Mouse (Mus musculus): Measurements from ENCODE around the gene Kctd2. TPM values are rescaled to one million over a fixed set of nuclear protein-coding genes. Genes with fewer than 3 reads are reported as not detected.

Kctd2 gene
- polyA plus RNA-seq, 1 experiment from 2014 or later: 9.3 TPM

DNA sequence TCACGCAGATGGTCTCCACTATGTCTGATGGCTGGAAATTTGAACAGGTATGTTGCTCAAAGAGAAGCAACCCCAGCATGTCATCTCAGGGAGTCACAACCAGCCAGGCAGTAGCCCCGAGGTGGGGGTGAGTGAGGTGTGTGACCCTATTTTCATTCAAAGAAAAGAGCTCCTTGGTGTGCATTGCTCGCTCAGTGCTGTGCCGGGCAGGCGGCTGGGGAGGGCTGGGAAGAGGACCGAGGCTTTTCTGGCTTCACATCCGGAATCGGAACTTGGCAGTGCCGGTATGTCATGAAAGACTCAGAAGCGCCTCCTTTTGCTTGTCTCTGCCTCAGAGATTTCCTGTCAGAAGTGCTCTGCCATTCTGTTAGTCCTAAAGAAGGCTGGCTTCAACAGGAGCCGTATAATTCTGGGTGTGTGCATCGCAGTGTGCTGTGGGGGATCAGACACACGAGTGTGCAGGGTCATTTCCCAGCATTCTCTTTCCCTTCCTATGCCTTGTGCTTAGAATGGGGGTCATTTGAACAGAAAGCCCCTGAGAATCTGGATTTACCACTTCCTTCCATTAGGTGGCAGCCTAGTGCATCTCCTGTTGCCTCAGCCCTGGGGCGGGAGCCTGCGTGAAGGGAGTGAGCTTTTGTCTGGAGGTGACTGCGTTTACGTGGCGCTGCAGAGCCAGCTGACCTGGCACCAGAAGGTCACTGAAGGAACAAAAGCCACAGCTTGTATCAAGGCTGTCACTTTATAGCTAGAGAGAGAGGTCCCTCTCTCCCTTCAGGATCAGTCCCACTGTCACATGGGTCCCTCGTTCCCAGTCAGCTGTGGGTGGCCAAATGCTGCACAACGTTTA is 7.8 kb downstream of the Kctd2 start:
- no peaks in the 10 kb centered on the region for H3K27me3 ChIP-seq (replicated peaks)
- peak overlapping the region; percentile 34; the same call in 1 of the 2 replicates for H3K4me2 ChIP-seq
- peaks cover 62% of the 10 kb centered on the region for H3K36me3 ChIP-seq
- peak overlapping the region; percentile 27; the same call in 1 of the 2 replicates for H3K9ac ChIP-seq
- H3K4me1 ChIP-seq: peaks cover 10% of the 10 kb centered on the region; the same call in 1 of the 2 replicates
- no peak overlapping the region for H3K27ac ChIP-seq
- ATAC-seq: peak; percentile 42; the same call in 1 of the 2 replicates
- no peaks in the 10 kb centered on the region for H3K9me3 ChIP-seq (replicated peaks)
- H3K4me3 ChIP-seq: no peak overlapping the region
- 39% methylated on average over 20 of the region's 20 CpGs for WGBS (ENCODE audit: insufficient replicate concordance)

DNA sequence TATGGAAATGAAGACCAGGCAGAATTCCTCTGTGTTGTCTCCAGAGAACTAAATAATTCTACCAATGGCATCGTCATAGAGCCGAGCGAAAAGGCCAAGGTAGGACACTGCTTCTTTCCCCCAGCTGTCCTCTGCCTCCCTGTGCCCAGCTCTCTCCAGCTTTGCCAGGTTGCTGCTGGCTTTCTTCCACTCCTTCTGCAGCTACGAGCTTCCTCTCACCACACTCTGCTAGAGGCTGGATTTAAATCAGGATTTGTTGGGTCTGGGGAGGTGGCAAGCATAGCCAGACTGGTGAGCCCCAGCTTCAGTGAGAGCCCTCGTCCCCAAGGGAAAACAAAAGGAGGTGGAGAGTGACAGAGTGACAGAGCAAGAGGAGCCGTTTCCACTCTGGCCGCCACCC is 9.4 kb downstream of the Kctd2 start:
- ATAC-seq: no peak

DNA sequence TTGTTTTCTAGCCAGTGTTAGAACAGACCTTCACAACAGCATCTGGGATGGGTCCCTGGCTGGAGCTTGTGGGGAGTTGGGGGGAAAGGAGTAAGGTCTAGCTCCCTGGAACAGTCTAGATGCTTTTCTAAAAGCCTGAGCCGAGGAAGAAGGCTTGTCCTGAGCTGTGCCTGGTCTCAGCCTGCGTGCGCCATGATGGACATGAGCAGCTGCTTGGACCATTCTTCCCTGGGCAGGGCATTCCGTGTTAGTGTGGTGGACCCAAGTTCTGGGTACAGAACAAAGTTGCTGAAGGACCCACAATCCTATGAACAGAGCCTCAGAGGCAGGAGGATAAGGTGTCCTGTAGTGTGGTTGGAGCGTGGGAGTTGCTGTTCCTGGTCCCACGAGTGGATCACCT is 10.6 kb downstream of the Kctd2 start:
- peaks cover 52% of the 10 kb centered on the region for H3K36me3 ChIP-seq

More for the DNA sequence above, 9.4 kb downstream of the Kctd2 start:
- peaks cover 10% of the 10 kb centered on the region; the same call in 1 of the 2 replicates for H3K4me1 ChIP-seq
- H3K27ac ChIP-seq: no peak overlapping the region
- H3K4me3 ChIP-seq: no peak overlapping the region
- no peaks in the 10 kb centered on the region for H3K9me3 ChIP-seq (replicated peaks)
- H3K4me2 ChIP-seq: no peak overlapping the region
- H3K9ac ChIP-seq: no peak overlapping the region
- H3K27me3 ChIP-seq (replicated peaks): peaks cover 9% of the 10 kb centered on the region
- peaks cover 59% of the 10 kb centered on the region for H3K36me3 ChIP-seq
- WGBS (ENCODE audit: insufficient replicate concordance): 79% methylated on average over 7 of the region's 7 CpGs

DNA sequence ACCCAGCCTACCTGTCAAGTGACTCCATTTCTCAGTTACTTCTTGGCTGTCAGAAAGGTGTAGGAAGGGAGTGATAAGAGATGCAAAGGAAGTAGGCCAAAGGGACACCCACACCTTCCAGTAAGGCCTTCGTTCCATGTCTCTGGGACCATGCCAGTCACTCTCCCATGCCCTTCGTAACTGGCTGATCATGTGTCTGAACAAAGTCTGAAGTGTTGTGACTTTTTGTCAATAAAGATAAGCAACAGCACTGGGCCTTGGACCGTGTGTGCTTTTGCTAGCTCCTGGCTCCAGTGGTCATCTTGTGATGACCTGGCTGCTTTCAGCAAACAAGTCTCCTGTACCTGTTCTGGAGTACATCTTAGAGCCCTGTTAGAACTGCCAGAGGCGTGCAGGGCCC is 12.9 kb downstream of the Kctd2 start:
- Histone ChIP-seq H3K27ac (no peak overlapping the region), H3K9me3 (replicated peaks) (no peaks in the 10 kb centered on the region), H3K9ac (no peak overlapping the region), H3K27me3 (replicated peaks) (peaks cover 44% of the 10 kb centered on the region), H3K4me3 (no peak overlapping the region), H3K36me3 (peaks cover 41% of the 10 kb centered on the region), H3K4me1 (peaks cover 23% of the 10 kb centered on the region), H3K4me2 (no peak overlapping the region)
- no peak for ATAC-seq
- 54% methylated on average over 4 of the region's 4 CpGs for WGBS (ENCODE audit: insufficient replicate concordance)

More for the DNA sequence above, 10.6 kb downstream of the Kctd2 start:
- no peak overlapping the region for H3K27ac ChIP-seq
- peaks cover 22% of the 10 kb centered on the region for H3K27me3 ChIP-seq (replicated peaks)
- H3K4me1 ChIP-seq: peaks cover 13% of the 10 kb centered on the region
- H3K9ac ChIP-seq: no peak overlapping the region
- H3K4me3 ChIP-seq: no peak overlapping the region
- 82% methylated on average over 6 of the region's 6 CpGs for WGBS (ENCODE audit: insufficient replicate concordance)
- no peak overlapping the region for H3K4me2 ChIP-seq
- ATAC-seq: no peak
- no peaks in the 10 kb centered on the region for H3K9me3 ChIP-seq (replicated peaks)

DNA sequence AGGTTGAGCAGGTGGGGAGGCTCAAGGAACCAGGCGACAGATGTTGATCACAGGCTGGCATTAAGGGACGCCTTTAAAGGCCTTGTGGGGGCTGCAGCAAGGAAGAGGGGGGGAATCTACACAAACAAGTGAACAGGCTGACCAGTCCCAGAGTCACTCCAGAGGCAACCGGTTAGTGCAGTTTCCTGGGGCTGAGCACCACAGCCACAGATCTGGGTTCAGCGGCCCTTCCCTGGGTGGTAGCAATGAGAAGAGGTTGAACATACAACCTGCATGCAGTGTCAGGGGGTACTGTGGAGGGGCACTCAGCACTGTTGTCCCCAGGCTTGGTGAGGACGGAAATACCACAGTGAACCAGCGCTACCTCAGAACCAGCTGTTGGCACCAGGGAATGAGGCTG is 13.4 kb downstream of the Kctd2 start:
- H3K9me3 ChIP-seq (replicated peaks): no peaks in the 10 kb centered on the region
- no peak overlapping the region for H3K4me2 ChIP-seq
- H3K9ac ChIP-seq: no peak overlapping the region
- 75% methylated on average over 6 of the region's 6 CpGs for WGBS (ENCODE audit: insufficient replicate concordance)
- peaks cover 49% of the 10 kb centered on the region for H3K27me3 ChIP-seq (replicated peaks)
- H3K4me3 ChIP-seq: no peak overlapping the region
- H3K27ac ChIP-seq: no peak overlapping the region
- ATAC-seq: no peak
- H3K36me3 ChIP-seq: peaks cover 41% of the 10 kb centered on the region
- H3K4me1 ChIP-seq: peaks cover 22% of the 10 kb centered on the region

DNA sequence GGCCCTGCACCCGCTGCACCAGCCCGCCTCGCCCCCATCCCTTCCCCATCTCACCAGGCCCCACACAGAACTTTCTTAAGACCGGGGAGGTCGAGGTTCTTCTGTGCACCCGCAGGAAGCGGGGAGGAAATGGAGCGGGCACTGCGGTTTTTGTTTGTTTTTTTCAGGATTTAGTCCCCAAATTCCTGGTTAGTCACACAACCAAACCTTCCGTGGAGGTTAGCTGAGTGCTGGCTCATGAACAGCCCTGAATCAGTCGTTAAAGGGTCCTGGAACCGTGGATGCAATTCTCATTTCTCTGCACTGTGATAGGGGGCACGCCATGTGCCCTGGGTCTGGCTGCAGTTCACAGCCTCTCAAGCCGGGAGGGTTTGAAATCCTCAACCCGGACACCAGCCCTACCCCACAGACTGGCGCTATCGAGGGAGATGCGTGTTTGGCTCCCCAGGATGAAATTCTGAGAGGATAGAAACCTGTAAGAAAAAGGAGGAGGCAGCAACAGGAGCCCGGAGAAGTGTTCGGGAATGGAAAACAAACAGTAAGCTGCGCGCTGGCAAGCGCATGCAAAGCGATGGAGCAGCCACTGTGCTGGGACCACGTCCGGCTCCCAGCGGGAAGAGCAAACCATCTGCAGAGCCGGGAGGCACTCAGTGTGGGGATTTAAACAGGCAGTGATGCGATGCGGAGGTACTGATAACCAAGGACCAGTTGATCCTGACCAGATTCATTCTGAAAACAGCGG is 15.8 kb downstream of the Kctd2 start:
- H3K9me3 ChIP-seq (replicated peaks): peaks cover 4% of the 10 kb centered on the region; the same call in 1 of the 2 replicates
- ATAC-seq: no peak
- H3K36me3 ChIP-seq: peaks cover 18% of the 10 kb centered on the region
- peaks cover 22% of the 10 kb centered on the region for H3K4me1 ChIP-seq
- 5% methylated on average over 31 of the region's 31 CpGs for WGBS (ENCODE audit: insufficient replicate concordance)
- H3K27ac ChIP-seq: no peak overlapping the region
- peak overlapping the region; percentile 50 for H3K4me2 ChIP-seq
- H3K4me3 ChIP-seq: peak overlapping the region; percentile 25
- peak overlapping the region; percentile 27; the same call in 1 of the 2 replicates for H3K9ac ChIP-seq
- H3K27me3 ChIP-seq (replicated peaks): peaks cover 61% of the 10 kb centered on the region

DNA sequence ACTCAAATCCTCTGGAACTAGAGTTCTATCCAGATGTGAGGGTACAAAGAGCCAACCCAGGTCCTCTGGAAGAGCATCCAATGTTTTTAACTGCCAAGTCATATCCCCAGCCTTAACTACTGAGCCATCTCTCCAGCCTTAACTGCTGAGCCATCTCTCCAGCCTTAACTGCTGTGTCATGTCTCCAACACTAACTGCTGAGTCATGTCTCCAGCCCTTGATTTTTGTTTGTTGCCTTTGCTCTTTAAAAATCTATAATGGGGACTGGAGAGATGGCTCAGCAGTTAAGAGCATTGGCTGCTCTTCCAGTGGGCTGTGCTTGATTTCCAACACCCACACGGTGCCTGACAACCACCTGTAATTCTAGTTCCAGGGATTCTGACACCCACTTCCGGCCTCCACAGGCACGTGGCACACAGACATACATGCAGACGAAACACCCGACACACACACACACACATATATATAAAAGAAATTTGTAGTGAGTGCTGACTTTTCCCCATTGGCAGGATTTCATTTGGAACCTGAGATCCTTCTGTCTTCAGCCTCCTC is 17.7 kb downstream of the Kctd2 start:
- H3K4me1 ChIP-seq: peaks cover 22% of the 10 kb centered on the region
- H3K27me3 ChIP-seq (replicated peaks): peaks cover 78% of the 10 kb centered on the region
- peaks cover 4% of the 10 kb centered on the region; the same call in 1 of the 2 replicates for H3K9me3 ChIP-seq (replicated peaks)
- WGBS (ENCODE audit: insufficient replicate concordance): 61% methylated on average over 5 of the region's 5 CpGs
- no peak for ATAC-seq
- no peaks in the 10 kb centered on the region for H3K36me3 ChIP-seq
- H3K9ac ChIP-seq: no peak overlapping the region
- no peak overlapping the region for H3K27ac ChIP-seq
- no peak overlapping the region for H3K4me2 ChIP-seq
- H3K4me3 ChIP-seq: no peak overlapping the region

DNA sequence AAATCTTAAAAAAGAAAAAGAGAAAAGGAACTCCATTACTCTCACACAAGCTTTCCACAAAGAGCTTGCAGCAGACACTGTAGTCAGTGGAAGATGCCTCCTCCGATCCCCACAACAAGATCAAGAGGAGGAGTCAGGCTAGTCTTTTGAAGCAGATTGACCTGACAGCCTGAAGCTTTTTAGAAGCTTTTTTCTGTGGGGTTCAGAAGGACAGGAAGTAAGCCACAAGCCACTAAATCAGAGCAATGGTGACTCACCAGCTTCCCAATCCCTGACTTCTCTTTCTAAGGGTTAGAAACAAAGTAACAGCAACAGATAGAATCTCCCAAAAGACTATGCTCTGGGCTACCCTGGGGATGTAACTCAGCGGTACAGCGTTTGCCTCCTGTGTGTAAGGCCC is 19.4 kb downstream of the Kctd2 start:
- Histone ChIP-seq H3K4me2 (no peak overlapping the region), H3K27me3 (replicated peaks) (peaks cover 73% of the 10 kb centered on the region), H3K27ac (no peak overlapping the region), H3K36me3 (no peaks in the 10 kb centered on the region), H3K9ac (no peak overlapping the region), H3K9me3 (replicated peaks) (peaks cover 4% of the 10 kb centered on the region; the same call in 1 of the 2 replicates), H3K4me3 (no peak overlapping the region), H3K4me1 (peaks cover 22% of the 10 kb centered on the region)
- ATAC-seq: no peak
- WGBS (ENCODE audit: insufficient replicate concordance): 81% methylated on average over 3 of the region's 3 CpGs

DNA sequence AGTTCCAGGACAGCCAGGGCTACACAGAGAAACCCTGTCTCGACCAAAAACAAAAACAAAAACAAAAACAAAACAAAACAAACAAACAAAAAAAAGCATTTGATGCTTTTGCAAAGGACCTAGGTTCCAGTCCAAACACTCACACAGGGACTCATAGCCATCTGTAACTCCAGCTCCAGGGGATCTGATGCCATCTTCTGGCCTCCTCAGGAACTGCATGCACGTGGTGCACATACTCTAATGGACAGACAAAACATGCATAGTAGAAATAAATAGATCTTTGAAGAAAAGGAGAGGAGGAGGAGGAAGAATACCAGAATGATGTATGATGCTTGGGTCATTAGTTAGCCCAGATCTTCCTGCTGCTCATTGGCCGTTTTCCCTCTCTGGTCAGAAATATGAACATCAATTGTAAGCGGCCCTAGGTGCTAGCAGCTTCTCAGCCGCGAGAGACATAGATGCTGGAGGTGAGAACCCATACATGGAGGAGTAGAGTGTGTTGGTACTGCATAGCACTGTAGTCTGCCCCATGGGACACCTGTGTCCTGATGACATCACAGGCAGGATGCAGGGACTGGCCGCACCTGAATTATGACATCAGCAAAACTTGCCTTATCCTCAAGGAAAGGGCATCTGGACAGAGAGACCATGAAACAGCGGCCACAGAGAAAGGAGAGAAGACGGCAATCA is 20.1 kb downstream of the Kctd2 start, which contains the start of gene Trim80:
Trim80 (plus strand) TSS at position 640 of the 690 bp plus-strand sequence.
- WGBS (ENCODE audit: insufficient replicate concordance): 77% methylated on average over 9 of the region's 9 CpGs
- Histone ChIP-seq H3K36me3 (no peaks in the 10 kb centered on the region), H3K4me3 (no peak within 1 kb of the TSS), H3K27ac (no peak within 1 kb of the TSS), H3K9me3 (replicated peaks) (peaks cover 4% of the 10 kb centered on the region; the same call in 1 of the 2 replicates), H3K27me3 (replicated peaks) (peaks cover 69% of the 10 kb centered on the region), H3K4me1 (peaks cover 22% of the 10 kb centered on the region), H3K4me2 (no peak within 1 kb of the TSS), H3K9ac (no peak within 1 kb of the TSS)
- no peak for ATAC-seq

DNA sequence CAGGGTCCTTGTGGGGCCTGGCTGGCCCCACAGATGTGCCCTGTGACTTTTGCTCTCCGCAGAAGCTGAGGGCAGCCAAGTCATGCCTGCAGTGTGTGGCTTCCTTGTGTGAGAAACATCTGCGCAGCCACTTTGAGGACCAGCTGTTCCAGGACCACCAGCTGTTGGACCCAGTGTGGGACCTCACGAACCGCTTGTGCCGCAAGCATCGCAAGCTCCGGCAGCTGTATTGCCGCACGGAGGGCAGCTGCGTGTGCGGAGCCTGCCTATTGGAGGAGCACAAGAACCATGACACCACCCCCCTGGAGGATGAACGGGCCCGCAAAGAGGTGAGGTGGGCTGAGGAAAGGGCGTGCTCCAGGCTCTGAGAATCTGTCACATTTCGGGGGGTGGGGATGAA is 21.5 kb downstream of the Kctd2 start:
- peaks cover 61% of the 10 kb centered on the region for H3K27me3 ChIP-seq (replicated peaks)
- peaks cover 12% of the 10 kb centered on the region for H3K4me1 ChIP-seq
- 49% methylated on average over 15 of the region's 15 CpGs for WGBS (ENCODE audit: insufficient replicate concordance)
- peaks cover 4% of the 10 kb centered on the region; the same call in 1 of the 2 replicates for H3K9me3 ChIP-seq (replicated peaks)
- no peak overlapping the region for H3K9ac ChIP-seq
- H3K27ac ChIP-seq: no peak overlapping the region
- ATAC-seq: no peak
- H3K4me2 ChIP-seq: no peak overlapping the region
- no peaks in the 10 kb centered on the region for H3K36me3 ChIP-seq
- H3K4me3 ChIP-seq: no peak overlapping the region

DNA sequence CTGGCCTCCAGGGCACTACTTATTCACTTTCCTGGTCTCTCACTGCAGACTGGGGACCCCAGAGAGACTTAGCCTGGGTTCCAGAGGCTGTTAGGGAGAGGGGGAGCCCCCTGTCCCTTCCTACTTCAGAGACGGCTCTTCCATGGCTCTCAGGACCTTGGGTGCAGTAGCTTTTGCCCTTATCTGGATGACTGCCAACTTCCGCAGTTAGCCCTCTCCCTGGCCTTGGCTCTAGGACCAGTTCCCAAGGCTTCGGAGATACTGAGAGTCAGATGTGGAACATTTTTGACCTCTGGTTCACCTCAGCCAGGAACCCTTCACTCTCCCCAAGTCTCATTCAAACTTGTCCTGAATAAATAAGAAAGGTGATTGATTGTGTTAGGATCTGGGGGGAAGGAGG is 27.0 kb downstream of the Kctd2 start:
- Histone ChIP-seq H3K27me3 (replicated peaks) (peaks cover 35% of the 10 kb centered on the region; the same call in 1 of the 2 replicates), H3K9ac (no peak overlapping the region), H3K9me3 (replicated peaks) (no peaks in the 10 kb centered on the region), H3K4me2 (no peak overlapping the region), H3K4me3 (no peak overlapping the region), H3K36me3 (no peaks in the 10 kb centered on the region), H3K4me1 (peaks cover 13% of the 10 kb centered on the region; the same call in 1 of the 2 replicates), H3K27ac (no peak overlapping the region; the same call in 1 of the 2 replicates)
- no peak for ATAC-seq
- WGBS (ENCODE audit: insufficient replicate concordance): 51% methylated on average over 3 of the region's 3 CpGs

Measured in liver, embryonic 12.5 days (tissue).